Mouse (Mus musculus): ENCODE results near the gene Vps51. TPM values are rescaled to one million over a fixed set of nuclear protein-coding genes. Genes with fewer than 3 reads are reported as not detected.
A peak's percentile ranks its signal among the peaks of the same experiment; 100 is the strongest.

Vps51 gene
- total RNA-seq, 1 experiment, result 36.9 TPM

DNA sequence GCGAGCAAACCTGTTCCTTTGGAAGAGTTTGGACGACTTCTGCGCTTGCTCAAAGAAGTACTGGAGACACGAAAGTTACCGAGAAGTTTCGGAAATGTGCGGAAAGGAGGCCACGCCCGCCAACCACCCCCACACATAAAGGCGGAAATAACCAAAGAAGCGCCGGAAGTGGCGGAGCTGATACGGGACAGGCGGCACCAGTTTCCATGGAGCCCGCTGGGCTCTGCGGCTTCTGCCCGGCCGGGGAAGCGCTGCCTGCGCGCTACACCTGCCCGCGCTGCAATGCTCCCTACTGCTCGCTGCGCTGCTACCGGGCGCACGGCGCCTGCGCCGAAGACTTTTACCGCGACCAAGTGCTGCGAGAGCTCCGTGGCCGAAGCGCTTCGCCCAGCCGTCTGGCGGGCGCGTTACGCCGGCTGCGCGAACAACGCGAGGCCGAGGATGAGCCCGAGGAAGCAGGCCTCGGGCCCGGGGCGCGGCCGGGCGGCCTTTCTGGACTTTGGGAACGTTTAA is 16.0 kb downstream of the Vps51 start, which contains the start of gene Znhit2:
TSS of gene Znhit2 (plus strand) at position 172 of the 513 bp plus-strand sequence.
- TF ChIP-seq ZNF384 (IDR thresholded peaks at IDR 0.05; ENCODE audit: low read depth, low read length) (no peak), ZC3H11A (IDR thresholded peaks at IDR 0.05; ENCODE audit: borderline replicate concordance, low read depth, low read length) (no peak), HCFC1 (IDR thresholded peaks at IDR 0.05; ENCODE audit: borderline replicate concordance, insufficient read depth, low read length) (peak; percentile 60; the same call in 1 of the 2 replicates)
- Histone ChIP-seq H3K4me3 (ENCODE audit: insufficient read depth in 1 of 2, low read depth in 1 of 2, low read length in 2 of 2, poor library complexity in 1 of 2, severe bottlenecking in 1 of 2) (peak within 1 kb of the TSS; percentile 52 to 82), H3K27ac (ENCODE audit: insufficient read depth, low read depth, low read length, poor library complexity, severe bottlenecking) (peak within 1 kb of the TSS; percentile 77), H3K4me1 (ENCODE audit: control insufficient read depth in 2 of 2, insufficient read depth in 2 of 2, low read length in 2 of 2, poor library complexity in 1 of 2) (peaks cover 2 to 4% of the 10 kb centered on the region in 2 experiments; a peak in 2 of 4 replicates), H3K9me3 (ENCODE audit: control insufficient read depth, insufficient read depth, low read depth, low read length) (no peaks in the 10 kb centered on the region), H3K36me3 (ENCODE audit: control insufficient read depth, insufficient read depth, low read length, poor library complexity, severe bottlenecking) (peaks cover 19% of the 10 kb centered on the region), H3K9ac (ENCODE audit: insufficient read depth, low read depth, low read length, poor library complexity, severe bottlenecking) (peak within 1 kb of the TSS; percentile 94)
- in situ Hi-C loops (cut with MboI; ENCODE audit: low sequenced_read_pairs in 2 of 2, unreplicated experiment in 2 of 2), result no loop called here
- DNase-seq (ENCODE audit: low read depth, low spot score), result peak; percentile 86

DNA sequence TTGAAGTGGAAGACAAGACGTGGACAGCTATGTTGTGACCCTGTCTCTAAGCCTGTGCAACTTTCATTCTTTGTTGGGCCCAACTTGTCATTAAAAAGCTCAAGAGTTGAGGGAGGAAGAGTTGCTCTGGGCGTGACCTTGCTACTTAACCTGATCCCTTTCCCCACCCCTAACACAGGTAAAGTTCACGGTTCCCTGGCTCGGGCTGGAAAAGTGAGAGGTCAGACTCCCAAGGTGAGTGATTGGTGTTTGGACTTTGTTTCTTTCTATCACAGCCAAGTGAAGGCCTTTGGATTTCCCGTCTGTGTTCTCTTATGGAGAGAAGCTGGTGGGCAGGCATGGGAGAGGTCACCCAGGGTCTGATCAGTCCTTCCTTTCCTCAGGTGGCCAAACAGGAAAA is 18.1 kb downstream of the Vps51 start:
- peaks cover 2 to 4% of the 10 kb centered on the region in 2 experiments; a peak in 2 of 4 replicates for H3K4me1 ChIP-seq (ENCODE audit: control insufficient read depth in 2 of 2, insufficient read depth in 2 of 2, low read length in 2 of 2, poor library complexity in 1 of 2)
- peak overlapping the region; percentile 89 to 96 for H3K4me3 ChIP-seq (ENCODE audit: insufficient read depth in 1 of 2, low read depth in 1 of 2, low read length in 2 of 2, poor library complexity in 1 of 2, severe bottlenecking in 1 of 2)
- in situ Hi-C loops (cut with MboI; ENCODE audit: low sequenced_read_pairs in 2 of 2, unreplicated experiment in 2 of 2), result no loop called here
- no peaks in the 10 kb centered on the region for H3K9me3 ChIP-seq (ENCODE audit: control insufficient read depth, insufficient read depth, low read depth, low read length)
- TF ChIP-seq HCFC1 (IDR thresholded peaks at IDR 0.05; ENCODE audit: borderline replicate concordance, insufficient read depth, low read length), result no peak
- no peak for TF ChIP-seq CHD2 (IDR thresholded peaks at IDR 0.05; ENCODE audit: low read depth, low read length)
- TF ChIP-seq MAFK (IDR thresholded peaks at IDR 0.05; ENCODE audit: insufficient read depth, low read depth, low read length), result no peak
- no peak for TF ChIP-seq ZC3H11A (IDR thresholded peaks at IDR 0.05; ENCODE audit: borderline replicate concordance, low read depth, low read length)
- TF ChIP-seq ZNF384 (IDR thresholded peaks at IDR 0.05; ENCODE audit: low read depth, low read length), result no peak
- H3K27ac ChIP-seq (ENCODE audit: insufficient read depth, low read depth, low read length, poor library complexity, severe bottlenecking), result peak overlapping the region; percentile 8; the same call in 1 of the 2 replicates
- H3K9ac ChIP-seq (ENCODE audit: insufficient read depth, low read depth, low read length, poor library complexity, severe bottlenecking), result peak overlapping the region; percentile 96
- no peak for DNase-seq (ENCODE audit: low read depth, low spot score)
- H3K36me3 ChIP-seq (ENCODE audit: control insufficient read depth, insufficient read depth, low read length, poor library complexity, severe bottlenecking), result peaks cover 35% of the 10 kb centered on the region

- peak overlapping the region; percentile 87 for H3K27ac ChIP-seq (ENCODE audit: insufficient read depth, low read depth, low read length, poor library complexity, severe bottlenecking)
- no peak for TF ChIP-seq MAFK (IDR thresholded peaks at IDR 0.05; ENCODE audit: insufficient read depth, low read depth, low read length)
- no peak for TF ChIP-seq HCFC1 (IDR thresholded peaks at IDR 0.05; ENCODE audit: borderline replicate concordance, insufficient read depth, low read length)
- no peak for TF ChIP-seq CHD2 (IDR thresholded peaks at IDR 0.05; ENCODE audit: low read depth, low read length)
- no peak for TF ChIP-seq ZC3H11A (IDR thresholded peaks at IDR 0.05; ENCODE audit: borderline replicate concordance, low read depth, low read length)
- no peak for TF ChIP-seq ZNF384 (IDR thresholded peaks at IDR 0.05; ENCODE audit: low read depth, low read length)
- in situ Hi-C loops (cut with MboI; ENCODE audit: low sequenced_read_pairs in 2 of 2, unreplicated experiment in 2 of 2), result no loop called here
- no peak for DNase-seq (ENCODE audit: low read depth, low spot score)
- peak overlapping the region; percentile 96 for H3K9ac ChIP-seq (ENCODE audit: insufficient read depth, low read depth, low read length, poor library complexity, severe bottlenecking)
- H3K4me1 ChIP-seq (ENCODE audit: control insufficient read depth in 2 of 2, insufficient read depth in 2 of 2, low read length in 2 of 2, poor library complexity in 1 of 2), result peaks cover 2 to 4% of the 10 kb centered on the region in 2 experiments; a peak in 2 of 4 replicates
- H3K36me3 ChIP-seq (ENCODE audit: control insufficient read depth, insufficient read depth, low read length, poor library complexity, severe bottlenecking), result peaks cover 40% of the 10 kb centered on the region
- peak overlapping the region; percentile 89 to 96 for H3K4me3 ChIP-seq (ENCODE audit: insufficient read depth in 1 of 2, low read depth in 1 of 2, low read length in 2 of 2, poor library complexity in 1 of 2, severe bottlenecking in 1 of 2)
- H3K9me3 ChIP-seq (ENCODE audit: control insufficient read depth, insufficient read depth, low read depth, low read length), result no peaks in the 10 kb centered on the region
Measured at GRCm38 (mm10) chr19:6058513-6058912, 18.5 kb downstream of the Vps51 start.

DNA sequence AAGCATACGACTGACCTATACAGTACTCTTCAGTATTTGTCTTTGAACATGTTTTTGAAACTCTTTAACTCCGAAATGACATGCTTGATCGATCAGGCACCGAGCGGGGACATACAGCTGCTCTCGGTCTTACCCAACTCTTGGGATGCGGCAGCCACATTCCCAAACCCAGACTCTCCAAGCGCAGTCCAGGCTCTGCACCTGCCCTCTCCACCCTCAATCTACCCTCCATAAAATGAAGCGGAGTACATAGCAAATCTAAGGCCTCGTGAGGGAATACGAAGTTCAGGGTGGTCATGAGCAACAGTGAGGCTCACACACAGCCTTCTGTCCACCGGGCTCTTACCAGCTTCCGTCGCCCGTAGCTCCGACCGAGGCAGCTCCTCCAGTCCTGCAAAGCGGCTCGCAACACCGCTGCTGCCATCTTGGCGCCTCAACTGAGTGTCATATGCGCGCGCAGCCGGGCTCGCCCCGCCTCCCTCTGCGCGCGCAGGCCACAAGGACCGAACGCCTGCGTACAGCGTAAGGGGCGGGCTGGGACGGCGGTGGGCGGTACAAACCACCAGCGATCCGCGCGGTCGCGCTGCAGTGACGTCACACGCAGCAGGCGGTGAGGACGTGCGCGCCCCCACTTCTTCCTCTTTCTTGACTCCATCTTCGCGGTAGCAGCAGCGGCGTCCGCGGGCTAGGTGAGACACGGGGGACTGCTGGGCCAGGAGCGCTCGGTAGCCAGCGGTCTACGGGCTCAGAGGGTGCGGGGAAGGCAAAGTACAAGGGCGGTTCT is 19.5 kb downstream of the Vps51 start, which contains the start of the genes Mrpl49 and Fau:
TSS of gene Mrpl49 (minus strand) at position 473 of the 784 bp plus-strand sequence.
TSS of gene Fau (plus strand) at position 532 of the 784 bp plus-strand sequence.
- TF ChIP-seq HCFC1 (IDR thresholded peaks at IDR 0.05; ENCODE audit: borderline replicate concordance, insufficient read depth, low read length) (peak; percentile 74; the same call in 1 of the 2 replicates), CHD2 (IDR thresholded peaks at IDR 0.05; ENCODE audit: low read depth, low read length) (no peak), MAFK (IDR thresholded peaks at IDR 0.05; ENCODE audit: insufficient read depth, low read depth, low read length) (no peak)
- in situ Hi-C loops (cut with MboI; ENCODE audit: low sequenced_read_pairs in 2 of 2, unreplicated experiment in 2 of 2), result no loop called here
- Histone ChIP-seq H3K9me3 (ENCODE audit: control insufficient read depth, insufficient read depth, low read depth, low read length) (no peaks in the 10 kb centered on the region), H3K4me1 (ENCODE audit: control insufficient read depth in 2 of 2, insufficient read depth in 2 of 2, low read length in 2 of 2, poor library complexity in 1 of 2) (peaks cover 2 to 4% of the 10 kb centered on the region in 2 experiments; a peak in 2 of 4 replicates), H3K4me3 (ENCODE audit: insufficient read depth in 1 of 2, low read depth in 1 of 2, low read length in 2 of 2, poor library complexity in 1 of 2, severe bottlenecking in 1 of 2) (peak within 1 kb of the TSS; percentile 95 to 96), H3K27ac (ENCODE audit: insufficient read depth, low read depth, low read length, poor library complexity, severe bottlenecking) (peak within 1 kb of the TSS; percentile 87), H3K9ac (ENCODE audit: insufficient read depth, low read depth, low read length, poor library complexity, severe bottlenecking) (peak within 1 kb of the TSS; percentile 96), H3K36me3 (ENCODE audit: control insufficient read depth, insufficient read depth, low read length, poor library complexity, severe bottlenecking) (peaks cover 48% of the 10 kb centered on the region)
- peak; percentile 89 for DNase-seq (ENCODE audit: low read depth, low spot score)

Measured in ES-E14 (cell line).